Mouse (Mus musculus): ENCODE results near the gene Llph. TPM values are rescaled to one million over a fixed set of nuclear protein-coding genes. Genes with fewer than 3 reads are reported as not detected.

Gene Llph
- polyA plus RNA-seq, 1 experiment: 41.3 TPM

DNA sequence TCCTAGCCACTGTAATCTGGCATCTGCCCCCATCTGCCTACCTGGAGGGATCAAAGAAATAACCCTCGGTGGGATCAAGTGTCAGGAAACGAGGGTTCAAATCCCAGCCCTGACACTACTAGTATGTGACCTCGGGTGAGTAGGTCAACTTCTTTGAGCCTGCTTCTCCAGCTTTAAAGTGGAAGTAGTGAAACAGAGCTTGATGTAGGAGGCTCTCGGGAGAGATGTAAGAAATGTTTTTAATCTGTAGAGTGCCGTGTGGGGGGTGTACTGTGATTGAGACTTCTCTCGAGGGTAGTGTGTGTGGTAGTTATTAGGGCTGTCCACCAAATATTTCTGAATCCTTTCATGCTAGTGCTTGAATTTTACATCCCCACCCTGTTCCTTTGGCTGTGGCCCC, 15.6 kb downstream of the Llph start:
- Histone ChIP-seq H3K4me1 (ENCODE audit: control insufficient read depth, insufficient read depth, low read length) (no peaks in the 10 kb centered on the region), H3K27ac (ENCODE audit: insufficient read depth, low read length) (no peak overlapping the region), H3K4me3 (ENCODE audit: insufficient read depth, low read length) (no peak overlapping the region)
- no peak for TF ChIP-seq CTCF (IDR thresholded peaks at IDR 0.05; ENCODE audit: extremely low read depth, insufficient read depth, low read length)

DNA sequence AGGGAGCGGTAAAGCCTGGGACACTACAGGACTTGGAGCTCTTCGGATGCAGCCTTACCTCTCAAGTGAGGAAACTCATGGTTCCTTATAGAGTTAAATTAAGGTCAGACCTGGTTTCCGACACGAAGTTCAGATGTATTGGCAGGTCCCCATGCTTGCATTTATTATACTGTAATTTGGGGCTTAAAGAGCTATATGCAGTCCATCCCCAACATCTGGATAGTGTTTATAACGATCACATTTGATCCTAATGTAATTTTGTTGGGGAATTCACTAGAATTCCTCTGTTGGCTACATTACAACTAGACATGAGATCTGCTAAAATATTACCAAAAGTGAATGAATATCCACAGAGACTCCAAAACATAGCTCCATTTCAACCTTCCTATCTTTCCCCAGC, 18.8 kb downstream of the Llph start:
- Histone ChIP-seq H3K4me3 (ENCODE audit: insufficient read depth, low read length) (no peak overlapping the region), H3K4me1 (ENCODE audit: control insufficient read depth, insufficient read depth, low read length) (no peaks in the 10 kb centered on the region), H3K27ac (ENCODE audit: insufficient read depth, low read length) (no peak overlapping the region)
- TF ChIP-seq POLR2A (IDR thresholded peaks at IDR 0.05; ENCODE audit: extremely low read depth, insufficient read depth, low read length) (no peak), CTCF (IDR thresholded peaks at IDR 0.05; ENCODE audit: extremely low read depth, insufficient read depth, low read length) (no peak)

DNA sequence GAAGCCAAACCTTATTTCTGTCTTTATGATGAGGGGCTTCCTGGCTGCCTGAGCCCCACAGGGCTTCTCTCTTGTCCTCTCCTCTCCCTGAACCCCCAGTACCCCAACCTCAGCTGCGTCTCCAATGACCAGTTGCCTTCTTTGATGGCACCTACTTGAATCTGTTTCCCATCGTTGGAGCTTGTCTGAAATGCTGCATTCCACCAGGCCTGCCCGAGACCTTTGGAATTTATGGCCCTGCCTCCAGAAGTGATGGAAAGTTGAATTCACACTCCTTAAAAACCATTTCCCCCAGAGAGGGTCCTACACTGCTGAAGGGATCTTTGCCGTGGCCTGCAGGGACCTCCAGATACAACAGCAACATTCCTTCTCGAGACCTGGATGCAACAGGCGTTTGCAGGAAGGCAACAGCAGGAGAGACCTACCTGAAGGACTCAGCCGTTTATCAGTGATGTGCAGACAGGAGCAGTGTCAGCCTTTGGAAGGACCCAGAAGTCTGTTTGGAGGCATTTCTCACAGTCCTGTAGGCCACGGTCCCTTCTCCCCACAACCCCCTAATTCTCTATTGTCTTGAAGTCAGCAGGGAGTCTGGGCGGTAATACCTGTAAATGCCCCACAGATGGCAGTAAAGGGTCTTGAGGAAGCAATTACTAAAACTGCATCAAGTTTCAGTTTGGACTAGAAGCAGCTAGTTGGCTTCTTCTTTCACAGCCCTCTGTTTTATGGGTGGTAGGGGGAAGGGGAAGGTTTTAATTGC, 20.3 kb downstream of the Llph start:
- Histone ChIP-seq H3K4me1 (ENCODE audit: control insufficient read depth, insufficient read depth, low read length) (no peaks in the 10 kb centered on the region), H3K4me3 (ENCODE audit: insufficient read depth, low read length) (no peak overlapping the region), H3K27ac (ENCODE audit: insufficient read depth, low read length) (no peak overlapping the region)
- TF ChIP-seq CTCF (IDR thresholded peaks at IDR 0.05; ENCODE audit: extremely low read depth, insufficient read depth, low read length) (peak; percentile 62), POLR2A (IDR thresholded peaks at IDR 0.05; ENCODE audit: extremely low read depth, insufficient read depth, low read length) (no peak)

DNA sequence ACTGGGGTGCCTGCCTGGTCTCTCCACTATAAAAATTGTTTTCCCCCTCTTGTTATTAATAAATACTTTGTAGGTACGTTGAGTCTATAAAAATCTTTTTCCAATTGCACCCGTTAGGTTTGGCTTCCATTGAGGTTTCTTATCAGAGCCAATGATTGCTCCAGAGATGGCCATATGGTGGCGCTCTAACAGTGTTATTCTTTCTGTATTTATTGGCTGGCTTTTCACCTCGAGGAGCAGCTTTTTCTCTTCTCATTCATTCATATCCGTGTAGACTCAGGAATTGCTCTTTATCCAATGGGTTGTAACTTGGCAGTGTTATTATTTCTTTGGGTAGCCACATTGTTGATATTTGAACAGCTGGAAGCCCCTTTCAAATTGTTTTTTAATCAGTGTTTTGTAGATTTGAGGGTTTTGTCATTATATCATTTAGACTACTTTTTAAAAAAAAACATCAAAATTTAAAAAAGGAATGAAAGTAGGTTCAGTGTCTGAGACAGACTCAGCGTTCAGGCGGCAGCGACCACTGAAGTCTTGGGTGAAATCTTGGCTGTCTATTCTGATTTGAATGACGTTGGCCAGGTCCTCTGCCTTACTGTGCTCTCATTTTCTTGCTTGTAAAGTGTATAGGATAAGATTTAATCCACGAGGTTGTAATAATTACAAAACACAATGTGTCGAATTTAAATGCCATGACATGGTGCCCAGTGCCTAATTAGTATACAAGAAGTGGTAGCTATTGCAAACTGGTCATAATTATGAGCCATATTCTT, 24.2 kb downstream of the Llph start:
- TF ChIP-seq POLR2A (IDR thresholded peaks at IDR 0.05; ENCODE audit: extremely low read depth, insufficient read depth, low read length) (no peak), CTCF (IDR thresholded peaks at IDR 0.05; ENCODE audit: extremely low read depth, insufficient read depth, low read length) (no peak)
- H3K4me1 ChIP-seq (ENCODE audit: control insufficient read depth, insufficient read depth, low read length): no peaks in the 10 kb centered on the region
- no peak overlapping the region for H3K4me3 ChIP-seq (ENCODE audit: insufficient read depth, low read length)
- H3K27ac ChIP-seq (ENCODE audit: insufficient read depth, low read length): no peak overlapping the region

DNA sequence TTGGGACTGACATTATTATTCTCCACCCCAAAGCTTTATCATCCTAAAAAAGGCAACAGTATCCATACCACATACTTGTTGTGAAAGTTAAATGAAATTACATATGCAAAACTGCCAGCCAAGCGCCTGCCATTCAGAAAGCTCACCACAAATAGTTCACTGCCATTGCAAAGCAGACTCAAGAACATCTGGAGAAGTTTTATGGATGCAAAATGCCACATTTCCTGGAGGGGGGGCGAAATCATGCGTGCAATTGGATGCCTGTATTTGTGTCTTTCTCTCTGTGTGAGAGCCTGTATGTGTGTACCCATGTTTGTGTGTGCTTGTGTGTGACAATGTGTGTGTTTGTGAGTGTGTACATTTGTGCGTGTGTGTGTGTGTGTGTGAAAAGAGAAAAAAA, 24.9 kb downstream of the Llph start:
- Histone ChIP-seq H3K27ac (ENCODE audit: insufficient read depth, low read length) (no peak overlapping the region), H3K4me3 (ENCODE audit: insufficient read depth, low read length) (no peak overlapping the region), H3K4me1 (ENCODE audit: control insufficient read depth, insufficient read depth, low read length) (no peaks in the 10 kb centered on the region)
- TF ChIP-seq POLR2A (IDR thresholded peaks at IDR 0.05; ENCODE audit: extremely low read depth, insufficient read depth, low read length) (no peak), CTCF (IDR thresholded peaks at IDR 0.05; ENCODE audit: extremely low read depth, insufficient read depth, low read length) (no peak)

DNA sequence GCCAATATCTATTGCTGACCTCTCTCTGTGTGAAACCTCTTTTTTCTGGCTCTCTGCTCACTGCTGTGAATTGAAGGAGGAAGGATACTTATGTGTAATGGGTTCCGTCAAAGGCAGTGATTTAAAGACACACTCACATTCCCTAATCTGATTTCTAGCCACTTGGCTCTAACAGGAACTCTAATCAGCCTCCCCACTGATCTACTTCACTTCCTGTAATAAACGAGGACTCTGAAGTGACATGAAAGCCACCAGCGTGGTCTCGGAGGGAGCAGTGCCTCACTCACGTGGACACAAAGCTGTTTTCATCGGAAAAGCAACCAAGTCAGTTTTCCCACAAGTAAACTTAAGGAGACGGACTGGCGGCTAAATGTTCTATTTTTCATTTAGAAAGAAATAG, 25.9 kb downstream of the Llph start:
- no peak overlapping the region for H3K4me3 ChIP-seq (ENCODE audit: insufficient read depth, low read length)
- H3K4me1 ChIP-seq (ENCODE audit: control insufficient read depth, insufficient read depth, low read length): no peaks in the 10 kb centered on the region
- TF ChIP-seq CTCF (IDR thresholded peaks at IDR 0.05; ENCODE audit: extremely low read depth, insufficient read depth, low read length): no peak
- TF ChIP-seq POLR2A (IDR thresholded peaks at IDR 0.05; ENCODE audit: extremely low read depth, insufficient read depth, low read length): no peak
- H3K27ac ChIP-seq (ENCODE audit: insufficient read depth, low read length): no peak overlapping the region

DNA sequence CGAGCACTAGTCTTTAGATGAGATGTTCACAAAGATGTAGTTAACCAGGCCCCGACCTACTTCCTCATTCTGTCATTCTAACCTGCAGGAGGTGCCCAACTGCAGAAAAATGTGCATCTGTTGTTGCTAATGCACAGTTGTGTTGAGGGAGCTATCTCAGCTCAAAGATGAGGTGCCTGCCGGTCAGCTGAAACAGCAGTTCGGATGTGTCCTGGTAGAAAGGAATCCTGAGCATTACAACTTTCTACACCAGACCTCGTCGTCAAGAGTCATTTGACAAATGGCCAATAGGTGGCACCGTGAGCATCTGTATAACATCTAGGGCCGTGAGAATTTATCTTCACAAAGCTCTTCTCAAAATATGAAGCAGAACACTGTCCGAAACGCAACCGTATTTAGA, 30.4 kb downstream of the Llph start:
- TF ChIP-seq CTCF (IDR thresholded peaks at IDR 0.05; ENCODE audit: extremely low read depth, insufficient read depth, low read length) (peak; percentile 56), POLR2A (IDR thresholded peaks at IDR 0.05; ENCODE audit: extremely low read depth, insufficient read depth, low read length) (no peak)
- H3K27ac ChIP-seq (ENCODE audit: insufficient read depth, low read length): no peak overlapping the region

DNA sequence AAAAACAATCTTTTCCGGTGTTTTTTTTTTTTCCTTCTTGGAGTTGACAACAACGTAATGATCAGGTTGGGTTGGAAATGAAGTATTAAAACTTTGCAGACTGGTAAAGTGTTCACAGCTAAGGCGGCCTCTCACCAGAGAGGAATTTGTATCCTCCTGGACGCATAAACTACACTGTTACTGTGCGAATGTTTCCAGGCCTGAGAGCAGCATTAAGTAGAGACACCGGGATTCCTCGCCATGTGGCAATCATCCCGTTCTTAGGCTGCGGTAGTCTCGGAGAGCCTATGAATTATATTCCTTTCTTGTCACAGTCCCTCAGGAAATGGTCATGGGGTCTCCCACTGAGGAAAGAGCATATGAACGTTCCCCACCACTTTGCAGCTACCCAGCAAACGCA, 40.9 kb downstream of the Llph start:
- Histone ChIP-seq H3K4me1 (ENCODE audit: control insufficient read depth, insufficient read depth, low read length) (no peaks in the 10 kb centered on the region), H3K4me3 (ENCODE audit: insufficient read depth, low read length) (no peak overlapping the region), H3K27ac (ENCODE audit: insufficient read depth, low read length) (no peak overlapping the region)
- TF ChIP-seq POLR2A (IDR thresholded peaks at IDR 0.05; ENCODE audit: extremely low read depth, insufficient read depth, low read length) (no peak), CTCF (IDR thresholded peaks at IDR 0.05; ENCODE audit: extremely low read depth, insufficient read depth, low read length) (no peak)

More for the DNA sequence above, 30.4 kb downstream of the Llph start:
- H3K4me1 ChIP-seq (ENCODE audit: control insufficient read depth, insufficient read depth, low read length): no peaks in the 10 kb centered on the region
- H3K4me3 ChIP-seq (ENCODE audit: insufficient read depth, low read length): no peak overlapping the region

DNA sequence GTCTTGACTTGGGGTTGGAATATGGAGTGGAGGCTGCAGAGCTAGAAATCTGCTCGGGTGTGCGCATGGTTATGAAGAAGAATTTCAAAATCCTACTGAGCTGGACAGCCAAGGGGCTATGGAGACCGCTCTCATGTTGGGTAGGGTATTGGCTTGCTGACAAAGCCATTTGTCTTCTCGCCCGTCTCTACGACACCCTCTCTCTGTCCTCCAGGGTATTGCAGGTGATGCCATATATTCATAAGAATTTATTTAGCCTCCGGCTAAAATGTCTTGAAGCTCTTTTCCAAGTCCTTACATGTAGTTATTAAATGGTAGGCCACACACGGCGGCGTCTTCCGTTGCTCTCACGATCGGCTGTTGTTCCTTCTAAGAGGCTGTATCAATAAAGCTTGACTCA, 43.1 kb downstream of the Llph start:
- TF ChIP-seq POLR2A (IDR thresholded peaks at IDR 0.05; ENCODE audit: extremely low read depth, insufficient read depth, low read length): no peak
- TF ChIP-seq CTCF (IDR thresholded peaks at IDR 0.05; ENCODE audit: extremely low read depth, insufficient read depth, low read length): no peak
- Histone ChIP-seq H3K4me3 (ENCODE audit: insufficient read depth, low read length) (no peak overlapping the region), H3K4me1 (ENCODE audit: control insufficient read depth, insufficient read depth, low read length) (no peaks in the 10 kb centered on the region), H3K27ac (ENCODE audit: insufficient read depth, low read length) (no peak overlapping the region)

DNA sequence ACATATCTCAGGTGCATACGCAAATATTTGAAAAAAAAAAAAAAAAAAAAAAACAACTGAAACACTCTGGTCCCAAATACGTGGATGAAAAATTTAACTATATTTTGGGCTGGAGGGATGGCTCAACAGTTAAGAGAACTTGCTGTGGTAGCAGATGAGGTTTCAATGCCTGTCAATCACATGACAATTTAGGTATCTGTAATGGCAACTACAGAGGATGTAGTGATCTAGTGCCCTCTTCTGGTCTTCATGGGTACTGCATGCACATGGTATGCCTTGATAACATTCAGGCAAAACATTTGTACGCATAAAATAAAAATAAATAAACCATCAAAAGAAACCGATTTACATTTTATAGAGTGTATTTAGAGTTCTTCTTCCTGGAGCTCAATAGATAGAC, 43.9 kb downstream of the Llph start:
- H3K4me3 ChIP-seq (ENCODE audit: insufficient read depth, low read length): no peak overlapping the region
- TF ChIP-seq POLR2A (IDR thresholded peaks at IDR 0.05; ENCODE audit: extremely low read depth, insufficient read depth, low read length) (no peak), CTCF (IDR thresholded peaks at IDR 0.05; ENCODE audit: extremely low read depth, insufficient read depth, low read length) (peak; percentile 19; the same call in 1 of the 2 replicates)
- no peak overlapping the region for H3K27ac ChIP-seq (ENCODE audit: insufficient read depth, low read length)
- no peaks in the 10 kb centered on the region for H3K4me1 ChIP-seq (ENCODE audit: control insufficient read depth, insufficient read depth, low read length)

Measured in cortical plate, adult 2 months (tissue).